Mouse (Mus musculus): Measurements from ENCODE around the gene Teddm3. TPM values are rescaled to one million over a fixed set of nuclear protein-coding genes. Genes with fewer than 3 reads are reported as not detected.
"Not testable (repeated sequence)": the region's sequence is repeated elsewhere in the genome, so short reads cannot be mapped to it uniquely, and the experiment has no call there.

Gene Teddm3
- not detected in 2 replicates for polyA plus RNA-seq (2014; fragmentation: Nextera tagmentation; extraction: Ambion mirVana)

- WGBS: no CpG with 5 or more reads among the region's 2 CpGs
- not testable (repeated sequence) for ATAC-seq (replicated peaks; ENCODE audit: insufficient number of reproducible peaks, low FRiP score, low TSS enrichment, low read depth)
Observed at GRCm38 (mm10) chr16:21153900-21154299, at the start of gene Teddm3. TSS of gene Teddm3 (minus strand) at chr16:21154000.

GRCm38 (mm10) chr16:21202731-21203130, 48.9 kb upstream of the Teddm3 start:
- Histone ChIP-seq H3K4me3 (ENCODE audit: low read depth, low read length) (no peak overlapping the region), H3K27me3 (ENCODE audit: control insufficient read depth, insufficient read depth, low read length) (no peaks in the 10 kb centered on the region), H3K4me1 (ENCODE audit: control insufficient read depth, insufficient read depth, low read length) (peaks cover under 1% of the 10 kb centered on the region; the same call in 1 of the 2 replicates), H3K36me3 (replicated peaks; ENCODE audit: control insufficient read depth, insufficient read depth, low read depth, low read length) (no peaks in the 10 kb centered on the region), H3K9ac (replicated peaks; ENCODE audit: low read length) (no peak overlapping the region), H3K9me3 (replicated peaks; ENCODE audit: control insufficient read depth, low read length) (no peaks in the 10 kb centered on the region), H3K27ac (replicated peaks; ENCODE audit: low read depth, low read length) (no peak overlapping the region), H3K4me2 (ENCODE audit: low read depth, low read length) (no peak overlapping the region)
- 64% methylated on average over 4 of the region's 4 CpGs for WGBS
- ATAC-seq (replicated peaks; ENCODE audit: insufficient number of reproducible peaks, low FRiP score, low TSS enrichment, low read depth) (no peak), DNase-seq (ENCODE audit: low spot score) (no peak)

More at GRCm38 (mm10) chr16:21153900-21154299, at the start of gene Teddm3:
- not testable (repeated sequence) for H3K4me2 ChIP-seq (ENCODE audit: low read depth, low read length); H3K27me3 ChIP-seq (ENCODE audit: control insufficient read depth, insufficient read depth, low read length); H3K9me3 ChIP-seq (replicated peaks; ENCODE audit: control insufficient read depth, low read length); H3K9ac ChIP-seq (replicated peaks; ENCODE audit: low read length); H3K4me3 ChIP-seq (ENCODE audit: low read depth, low read length); H3K27ac ChIP-seq (replicated peaks; ENCODE audit: low read depth, low read length); DNase-seq (ENCODE audit: low spot score); H3K36me3 ChIP-seq (replicated peaks; ENCODE audit: control insufficient read depth, insufficient read depth, low read depth, low read length); H3K4me1 ChIP-seq (ENCODE audit: control insufficient read depth, insufficient read depth, low read length)

- Histone ChIP-seq H3K36me3 (replicated peaks; ENCODE audit: control insufficient read depth, insufficient read depth, low read depth, low read length) (no peaks in the 10 kb centered on the region), H3K9ac (replicated peaks; ENCODE audit: low read length) (no peak overlapping the region), H3K4me2 (ENCODE audit: low read depth, low read length) (no peak overlapping the region), H3K27ac (replicated peaks; ENCODE audit: low read depth, low read length) (no peak overlapping the region), H3K9me3 (replicated peaks; ENCODE audit: control insufficient read depth, low read length) (no peaks in the 10 kb centered on the region), H3K4me3 (ENCODE audit: low read depth, low read length) (no peak overlapping the region), H3K27me3 (ENCODE audit: control insufficient read depth, insufficient read depth, low read length) (no peaks in the 10 kb centered on the region), H3K4me1 (ENCODE audit: control insufficient read depth, insufficient read depth, low read length) (no peaks in the 10 kb centered on the region)
- ATAC-seq (replicated peaks; ENCODE audit: insufficient number of reproducible peaks, low FRiP score, low TSS enrichment, low read depth) (no peak), DNase-seq (ENCODE audit: low spot score) (no peak)
- WGBS: 54% methylated on average over 8 of the region's 8 CpGs
Observed at GRCm38 (mm10) chr16:21199426-21199825, 45.6 kb upstream of the Teddm3 start.

- WGBS: 5% methylated on average over 1 of the region's 1 CpGs
- peak; percentile 35 for DNase-seq (ENCODE audit: low spot score)
- Histone ChIP-seq H3K4me3 (ENCODE audit: low read depth, low read length) (no peak overlapping the region), H3K27me3 (ENCODE audit: control insufficient read depth, insufficient read depth, low read length) (no peaks in the 10 kb centered on the region), H3K9me3 (replicated peaks; ENCODE audit: control insufficient read depth, low read length) (no peaks in the 10 kb centered on the region), H3K4me1 (ENCODE audit: control insufficient read depth, insufficient read depth, low read length) (no peaks in the 10 kb centered on the region), H3K9ac (replicated peaks; ENCODE audit: low read length) (no peak overlapping the region), H3K27ac (replicated peaks; ENCODE audit: low read depth, low read length) (no peak overlapping the region), H3K4me2 (ENCODE audit: low read depth, low read length) (no peak overlapping the region), H3K36me3 (replicated peaks; ENCODE audit: control insufficient read depth, insufficient read depth, low read depth, low read length) (no peaks in the 10 kb centered on the region)
- ATAC-seq (replicated peaks; ENCODE audit: insufficient number of reproducible peaks, low FRiP score, low TSS enrichment, low read depth): no peak
Observed at GRCm38 (mm10) chr16:21198529-21198928, 44.7 kb upstream of the Teddm3 start.

GRCm38 (mm10) chr16:21198006-21198405, 44.2 kb upstream of the Teddm3 start:
- Histone ChIP-seq H3K27ac (replicated peaks; ENCODE audit: low read depth, low read length) (no peak overlapping the region), H3K4me1 (ENCODE audit: control insufficient read depth, insufficient read depth, low read length) (no peaks in the 10 kb centered on the region), H3K4me3 (ENCODE audit: low read depth, low read length) (no peak overlapping the region), H3K36me3 (replicated peaks; ENCODE audit: control insufficient read depth, insufficient read depth, low read depth, low read length) (no peaks in the 10 kb centered on the region), H3K9me3 (replicated peaks; ENCODE audit: control insufficient read depth, low read length) (no peaks in the 10 kb centered on the region), H3K27me3 (ENCODE audit: control insufficient read depth, insufficient read depth, low read length) (no peaks in the 10 kb centered on the region), H3K4me2 (ENCODE audit: low read depth, low read length) (no peak overlapping the region), H3K9ac (replicated peaks; ENCODE audit: low read length) (no peak overlapping the region)
- ATAC-seq (replicated peaks; ENCODE audit: insufficient number of reproducible peaks, low FRiP score, low TSS enrichment, low read depth) (no peak), DNase-seq (ENCODE audit: low spot score) (no peak)
- 82% methylated on average over 7 of the region's 7 CpGs for WGBS

GRCm38 (mm10) chr16:21197542-21197941, 43.7 kb upstream of the Teddm3 start:
- no peak for DNase-seq (ENCODE audit: low spot score)
- no peak overlapping the region for H3K9ac ChIP-seq (replicated peaks; ENCODE audit: low read length)
- no peaks in the 10 kb centered on the region for H3K36me3 ChIP-seq (replicated peaks; ENCODE audit: control insufficient read depth, insufficient read depth, low read depth, low read length)
- ATAC-seq (replicated peaks; ENCODE audit: insufficient number of reproducible peaks, low FRiP score, low TSS enrichment, low read depth): no peak
- no peak overlapping the region for H3K4me2 ChIP-seq (ENCODE audit: low read depth, low read length)
- H3K27ac ChIP-seq (replicated peaks; ENCODE audit: low read depth, low read length): no peak overlapping the region
- no peak overlapping the region for H3K4me3 ChIP-seq (ENCODE audit: low read depth, low read length)
- H3K27me3 ChIP-seq (ENCODE audit: control insufficient read depth, insufficient read depth, low read length): no peaks in the 10 kb centered on the region
- H3K9me3 ChIP-seq (replicated peaks; ENCODE audit: control insufficient read depth, low read length): no peaks in the 10 kb centered on the region
- H3K4me1 ChIP-seq (ENCODE audit: control insufficient read depth, insufficient read depth, low read length): no peaks in the 10 kb centered on the region
- WGBS: 90% methylated on average over 4 of the region's 4 CpGs

- ATAC-seq (replicated peaks; ENCODE audit: insufficient number of reproducible peaks, low FRiP score, low TSS enrichment, low read depth) (no peak), DNase-seq (ENCODE audit: low spot score) (no peak)
- no peak overlapping the region for H3K27ac ChIP-seq (replicated peaks; ENCODE audit: low read depth, low read length)
- no peaks in the 10 kb centered on the region for H3K9me3 ChIP-seq (replicated peaks; ENCODE audit: control insufficient read depth, low read length)
- WGBS: 82% methylated on average over 3 of the region's 3 CpGs
- H3K4me3 ChIP-seq (ENCODE audit: low read depth, low read length): no peak overlapping the region
- no peak overlapping the region for H3K4me2 ChIP-seq (ENCODE audit: low read depth, low read length)
- no peaks in the 10 kb centered on the region for H3K36me3 ChIP-seq (replicated peaks; ENCODE audit: control insufficient read depth, insufficient read depth, low read depth, low read length)
- H3K27me3 ChIP-seq (ENCODE audit: control insufficient read depth, insufficient read depth, low read length): no peaks in the 10 kb centered on the region
- H3K4me1 ChIP-seq (ENCODE audit: control insufficient read depth, insufficient read depth, low read length): no peaks in the 10 kb centered on the region
- no peak overlapping the region for H3K9ac ChIP-seq (replicated peaks; ENCODE audit: low read length)
Observed at GRCm38 (mm10) chr16:21196576-21196975, 42.8 kb upstream of the Teddm3 start.

- DNase-seq (ENCODE audit: low spot score) (no peak), ATAC-seq (replicated peaks; ENCODE audit: insufficient number of reproducible peaks, low FRiP score, low TSS enrichment, low read depth) (no peak)
- WGBS: 46% methylated on average over 8 of the region's 8 CpGs
- Histone ChIP-seq H3K27me3 (ENCODE audit: control insufficient read depth, insufficient read depth, low read length) (no peaks in the 10 kb centered on the region), H3K4me1 (ENCODE audit: control insufficient read depth, insufficient read depth, low read length) (no peaks in the 10 kb centered on the region), H3K36me3 (replicated peaks; ENCODE audit: control insufficient read depth, insufficient read depth, low read depth, low read length) (no peaks in the 10 kb centered on the region), H3K4me3 (ENCODE audit: low read depth, low read length) (no peak overlapping the region), H3K4me2 (ENCODE audit: low read depth, low read length) (no peak overlapping the region), H3K9ac (replicated peaks; ENCODE audit: low read length) (no peak overlapping the region), H3K9me3 (replicated peaks; ENCODE audit: control insufficient read depth, low read length) (no peaks in the 10 kb centered on the region), H3K27ac (replicated peaks; ENCODE audit: low read depth, low read length) (no peak overlapping the region)
Observed at GRCm38 (mm10) chr16:21195260-21195866, 41.6 kb upstream of the Teddm3 start.

All from embryonic facial prominence, embryonic 11.5 days (tissue).